Mouse (Mus musculus): ENCODE measurements around the gene Msmb.
"Not testable (repeated sequence)": the region's sequence is repeated elsewhere in the genome, so short reads cannot be mapped to it uniquely, and the experiment has no call there.

The Msmb gene

DNA sequence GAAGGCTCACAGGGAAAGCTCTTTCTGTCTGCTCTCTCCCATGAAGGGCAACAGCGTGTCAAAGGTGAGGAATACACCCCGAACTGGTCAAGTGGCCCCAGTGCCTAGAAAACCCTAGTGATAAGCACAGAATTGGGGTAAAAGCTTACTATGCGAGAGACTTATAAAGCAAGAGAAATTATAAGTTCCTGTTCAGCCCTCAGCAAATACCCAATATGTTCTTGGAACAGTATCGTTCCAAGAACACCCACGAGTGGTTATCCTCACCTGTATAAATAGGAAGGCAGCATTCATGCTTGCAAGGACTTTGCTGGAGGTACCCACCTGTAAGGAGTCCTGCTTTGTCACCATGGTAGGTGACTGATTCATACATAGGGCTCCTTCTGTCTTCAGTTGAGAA is at the start of gene Msmb:
Gene Msmb (plus strand): TSS at position 301 of the 400 bp plus-strand sequence.
- no peak for DNase-seq (ENCODE audit: low read depth)

- DNase-seq (ENCODE audit: low read depth) = no peak
Measured at GRCm38 (mm10) chr14:32093018-32093417, 48.8 kb upstream of the Msmb start.

- DNase-seq (ENCODE audit: low read depth) = no peak
Measured at GRCm38 (mm10) chr14:32093500-32094117, 48.2 kb upstream of the Msmb start.

- no peak for DNase-seq (ENCODE audit: low read depth)
Measured at GRCm38 (mm10) chr14:32095646-32096045, 46.2 kb upstream of the Msmb start.

DNA sequence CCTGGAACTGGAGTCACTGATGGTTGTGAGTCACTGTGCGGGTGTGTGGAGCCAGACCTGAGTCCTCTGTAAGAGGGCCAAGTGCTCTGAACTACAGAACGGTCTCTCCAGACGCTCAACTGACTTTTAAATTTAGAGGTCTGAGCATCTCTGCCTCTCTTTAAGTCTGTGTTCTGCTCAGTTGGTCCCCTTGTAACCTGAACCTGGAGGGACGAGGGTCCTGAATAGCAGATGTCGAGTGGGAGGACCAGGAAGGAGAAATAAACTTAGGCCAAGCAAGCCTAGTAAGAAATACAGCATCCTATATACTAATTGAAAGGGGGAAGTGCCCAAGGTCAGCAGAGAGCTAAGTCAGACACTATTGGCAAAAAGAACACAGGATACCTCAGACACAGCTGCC is 45.1 kb upstream of the Msmb start:
- no peak for DNase-seq (ENCODE audit: low read depth)

- no peak for DNase-seq (ENCODE audit: low read depth)
Measured at GRCm38 (mm10) chr14:32097691-32098090, 44.1 kb upstream of the Msmb start.

- no peak for DNase-seq (ENCODE audit: low read depth)
Measured at GRCm38 (mm10) chr14:32098951-32099350, 42.9 kb upstream of the Msmb start.

GRCm38 (mm10) chr14:32103556-32103955 is 38.3 kb upstream of the Msmb start:
- no peak for DNase-seq (ENCODE audit: low read depth)

DNA sequence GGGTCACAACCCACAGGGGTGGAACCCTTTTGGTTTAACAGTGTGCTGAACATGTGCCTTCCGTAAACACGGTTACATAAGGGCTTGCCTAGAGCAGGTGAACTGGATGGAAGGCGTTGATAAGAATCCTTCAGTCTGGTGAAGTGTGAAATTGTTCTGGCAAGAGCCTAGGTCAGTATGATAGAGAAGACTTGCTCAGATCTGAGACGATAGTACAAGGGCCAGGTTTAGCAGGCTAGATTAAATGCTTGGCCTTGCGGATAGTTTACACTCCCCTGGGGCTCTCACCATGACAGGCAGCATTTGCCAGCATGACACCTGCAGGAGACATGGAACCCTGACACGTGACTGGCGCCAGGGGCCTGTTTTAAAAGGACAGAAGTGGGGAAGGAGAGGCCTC is 36.2 kb upstream of the Msmb start:
- DNase-seq (ENCODE audit: low read depth) = no peak

DNA sequence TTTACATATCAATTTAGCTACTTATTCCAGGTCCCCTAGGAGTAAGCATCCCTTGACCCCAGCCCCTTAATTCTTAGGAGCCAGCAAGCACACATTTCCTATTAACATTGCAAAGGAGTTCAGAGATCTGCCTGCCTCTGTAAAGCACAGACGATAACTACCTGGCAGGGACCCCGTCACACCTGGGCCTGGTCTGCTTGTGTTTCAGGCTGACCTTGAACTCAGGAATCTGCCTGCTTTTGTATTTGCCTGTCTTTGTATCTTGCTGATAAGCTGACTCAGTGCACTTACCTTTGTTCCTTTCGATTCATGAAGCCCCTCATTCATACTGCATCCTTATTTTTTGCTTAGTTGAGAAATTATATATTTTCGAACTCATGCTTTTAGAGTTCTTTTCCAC is 34.9 kb upstream of the Msmb start:
- DNase-seq (ENCODE audit: low read depth) = no peak

DNA sequence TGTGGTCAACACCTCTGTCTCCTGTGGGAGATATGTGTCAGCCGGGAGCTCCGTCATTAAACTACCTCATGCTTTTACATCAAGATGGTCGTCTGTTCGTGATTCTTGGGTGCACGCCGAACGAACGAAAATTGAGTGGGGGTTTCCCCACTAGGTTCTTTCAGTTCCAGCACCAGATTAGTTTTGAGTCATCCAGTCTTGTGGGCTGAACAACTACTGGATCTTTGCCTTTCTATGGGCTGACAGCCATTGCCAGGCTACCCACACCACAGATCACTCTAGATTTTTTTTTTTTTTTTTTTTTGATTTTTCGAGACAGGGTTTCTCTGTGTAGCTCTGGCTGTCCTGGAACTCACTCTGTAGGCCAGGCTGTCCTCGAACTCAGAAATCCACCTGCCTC is 29.7 kb upstream of the Msmb start:
- not testable (repeated sequence) for DNase-seq (ENCODE audit: low read depth)

DNA sequence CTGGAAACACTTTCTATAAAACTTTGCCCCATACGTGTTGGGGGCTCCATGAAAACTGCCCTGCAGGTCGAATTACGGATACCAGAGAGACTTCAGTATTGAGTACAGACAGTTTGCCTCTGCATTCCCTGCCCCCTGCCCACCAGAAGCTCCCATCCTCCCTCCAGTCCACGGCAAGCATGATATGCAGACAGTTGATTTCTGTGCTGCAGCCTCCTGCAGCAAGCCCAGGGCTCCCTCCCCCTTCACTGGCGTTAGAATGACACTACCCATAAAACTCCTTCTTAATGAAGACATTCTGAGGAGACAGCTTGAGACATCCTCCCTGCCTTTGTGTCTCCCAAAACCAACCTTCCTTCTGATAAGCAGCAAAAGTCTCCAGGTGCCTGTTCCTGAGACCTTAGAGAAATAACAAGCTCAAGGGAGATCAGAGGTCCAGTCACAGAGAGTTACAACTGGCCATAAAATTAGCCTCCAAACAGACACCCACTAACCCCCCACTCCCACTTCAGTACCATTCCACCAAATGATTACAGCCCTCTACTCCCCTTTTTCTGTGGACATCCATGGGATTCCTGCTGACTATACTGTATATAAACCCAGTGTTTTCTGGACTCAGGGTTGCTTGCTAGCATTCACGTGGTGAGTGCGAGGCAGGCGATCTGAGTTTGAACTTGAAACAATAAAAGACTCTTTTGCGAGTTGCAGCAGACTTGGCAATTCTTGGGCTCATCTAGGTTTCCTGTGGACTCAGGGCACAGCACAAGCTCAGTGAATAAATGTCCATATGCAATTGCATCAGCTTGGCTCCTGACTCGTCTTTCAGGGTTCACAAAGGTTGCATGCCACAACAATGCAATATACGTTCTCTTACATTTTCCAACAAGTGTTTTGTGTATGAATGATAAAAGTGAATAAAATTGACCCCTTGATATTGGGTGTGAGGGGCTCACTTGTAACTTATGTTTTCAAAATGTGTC is 20.6 kb upstream of the Msmb start:
- DNase-seq (ENCODE audit: low read depth) = no peak

GRCm38 (mm10) chr14:32121920-32122315 is 19.9 kb upstream of the Msmb start:
- DNase-seq (ENCODE audit: low read depth) = peak; percentile 47

DNA sequence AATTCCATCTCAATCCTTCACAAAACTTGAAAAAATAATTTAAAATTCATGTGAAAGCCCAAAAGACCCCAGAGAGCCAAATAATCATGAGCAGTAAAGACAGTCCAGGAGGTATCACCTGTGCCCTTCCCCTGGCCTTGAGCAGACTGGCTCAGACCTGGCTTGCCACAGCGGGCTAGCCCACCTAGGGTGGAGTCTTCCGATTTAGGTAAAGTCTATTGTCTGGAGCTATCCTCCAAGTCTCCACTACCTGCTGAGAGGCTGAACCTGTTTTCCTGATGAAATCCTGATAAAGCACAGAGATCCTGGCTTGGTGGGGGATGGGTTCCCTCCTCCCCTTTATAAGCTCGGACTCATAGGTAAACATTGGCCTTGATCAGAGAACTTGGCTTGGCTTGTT is 17.6 kb upstream of the Msmb start:
- DNase-seq (ENCODE audit: low read depth) = no peak

GRCm38 (mm10) chr14:32125256-32125655 is 16.6 kb upstream of the Msmb start:
- not testable (repeated sequence) for DNase-seq (ENCODE audit: low read depth)

- DNase-seq (ENCODE audit: low read depth) = no peak
Measured at GRCm38 (mm10) chr14:32128409-32128808, 13.4 kb upstream of the Msmb start.

- no peak for DNase-seq (ENCODE audit: low read depth)
Measured at GRCm38 (mm10) chr14:32131836-32132235, 10.0 kb upstream of the Msmb start.

GRCm38 (mm10) chr14:32134293-32134692 is 7.5 kb upstream of the Msmb start:
- DNase-seq (ENCODE audit: low read depth) = no peak

DNA sequence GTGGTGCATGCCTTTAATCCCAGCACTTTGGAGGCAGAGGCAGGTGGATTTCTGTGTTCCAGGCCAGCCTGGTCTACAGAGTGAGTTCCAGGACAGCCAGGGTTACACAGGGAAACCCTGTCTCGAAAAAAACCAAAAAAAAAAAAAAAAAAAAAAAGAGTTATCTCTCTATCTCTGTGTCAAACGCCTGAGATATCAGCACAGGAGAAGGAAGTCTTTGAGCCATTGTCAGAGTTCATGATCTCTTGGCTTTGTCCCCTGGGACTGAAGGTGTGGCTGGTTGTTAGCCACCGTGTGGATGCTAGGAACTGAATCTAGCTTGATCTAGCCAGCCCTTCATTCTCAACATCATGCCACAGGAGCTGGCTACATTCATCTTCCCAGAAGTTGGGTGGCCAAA is 5.4 kb upstream of the Msmb start:
- DNase-seq (ENCODE audit: low read depth) = not testable (repeated sequence)

DNA sequence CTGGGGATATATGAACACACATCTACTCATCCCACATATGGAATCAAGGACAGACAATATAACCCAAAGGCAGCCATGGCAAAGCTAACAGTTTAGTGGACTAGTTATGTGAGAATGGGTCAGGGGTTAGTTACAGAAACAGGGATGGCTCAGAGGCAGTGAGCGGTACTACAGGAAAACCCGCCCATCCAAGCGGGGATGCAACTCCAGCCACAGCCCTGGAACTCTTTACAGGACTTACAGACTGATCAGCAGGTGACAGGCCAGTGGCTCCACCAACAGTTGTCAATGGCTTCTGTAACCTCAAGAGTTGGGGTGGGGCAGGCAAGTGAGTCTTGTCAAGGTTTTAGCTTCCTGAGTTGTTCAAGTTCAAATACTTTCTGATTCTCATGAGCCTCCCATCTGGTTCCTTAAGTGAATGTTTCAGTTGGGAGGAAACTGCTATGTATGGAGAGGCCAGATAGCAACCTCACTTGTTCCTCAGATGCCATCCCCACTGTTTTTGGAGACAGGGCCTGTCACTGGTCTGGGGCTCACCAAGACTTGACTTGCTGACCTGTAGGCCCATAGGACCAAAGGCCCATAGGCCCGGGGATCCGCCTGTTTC is 1.4 kb upstream of the Msmb start:
- DNase-seq (ENCODE audit: low read depth) = no peak

- DNase-seq (ENCODE audit: low read depth) = no peak
Measured at GRCm38 (mm10) chr14:32144734-32145133, 2.9 kb downstream of the Msmb start.

- DNase-seq (ENCODE audit: low read depth) = no peak
Measured at GRCm38 (mm10) chr14:32145401-32145800, 3.6 kb downstream of the Msmb start.

All from c-Kit-positive CD71-negative TER-119-negative erythroid progenitor cells, embryonic 14.5 days (primary cell).